25 mouse cellular contexts compared by ENCODE assay signal in the genomic region with DNA sequence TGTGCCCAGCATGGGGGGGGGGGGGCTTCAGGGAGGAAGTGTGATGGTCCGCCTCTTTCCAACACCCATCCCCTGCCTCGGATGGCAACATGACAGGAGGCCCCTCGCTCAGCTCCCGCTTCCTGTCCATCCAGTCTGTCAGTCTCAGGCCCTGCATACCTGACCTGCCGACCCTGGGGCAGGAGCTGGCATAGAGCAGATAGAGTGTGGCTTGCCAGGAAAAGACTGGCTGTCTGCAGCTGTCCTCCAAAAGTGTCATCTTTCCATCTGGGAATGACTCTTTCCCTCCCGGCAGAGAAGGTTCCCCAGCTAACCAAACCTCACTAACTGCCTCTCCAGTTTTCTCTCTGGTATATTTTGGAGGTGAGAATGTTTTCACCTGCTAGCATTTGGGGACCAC. TPM values are rescaled to one million over a fixed set of nuclear protein-coding genes. Genes with fewer than 3 reads are reported as not detected.
DNase-seq lines count a peak whose midpoint lies in the region; ATAC-seq and TF ChIP-seq lines count a peak whose summit lies in the region.
"Had no signal": no experiment of that assay in that cellular context is flagged by ENCODE, and none has a peak within 500 bp of the region (broad histone marks: within the 10 kb centered on the region; RNA-seq: fewer than 3 reads in every experiment).

No protein-coding gene starts in this region.

- no peak for TF ChIP-seq EP300 in lung, postnatal 0 days (IDR thresholded peaks at IDR 0.05)

- H3K9me3 ChIP-seq in lung, postnatal 0 days (ENCODE audit: low read length), result no peaks in the 10 kb centered on the region
- no peaks in the 10 kb centered on the region for H3K9me3 ChIP-seq in limb, embryonic 10.5 days (replicated peaks)
- H3K9me3 ChIP-seq: forebrain, embryonic 15.5 days; hindbrain, embryonic 15.5 days; intestine, embryonic 15.5 days; midbrain, embryonic 15.5 days; neural tube, embryonic 13.5 days had no signal

- no peaks in the 10 kb centered on the region for H3K36me3 ChIP-seq in lung, postnatal 0 days (ENCODE audit: insufficient read depth, low read length)
- peaks cover 47% of the 10 kb centered on the region for H3K36me3 ChIP-seq in limb, embryonic 10.5 days
- H3K36me3 ChIP-seq in myocyte (ENCODE audit: control insufficient read depth, insufficient read depth), result no peaks in the 10 kb centered on the region
- H3K36me3 ChIP-seq: forebrain, embryonic 15.5 days; hindbrain, embryonic 15.5 days; intestine, embryonic 15.5 days; midbrain, embryonic 15.5 days; neural tube, embryonic 13.5 days had no signal

- peaks cover 7% of the 10 kb centered on the region; the same call in 1 of the 2 replicates for H3K27me3 ChIP-seq in lung, postnatal 0 days (replicated peaks; ENCODE audit: insufficient read depth, low read length)
- H3K27me3 ChIP-seq in limb, embryonic 10.5 days (ENCODE audit: low read depth, poor library complexity, severe bottlenecking), result no peaks in the 10 kb centered on the region
- no peaks in the 10 kb centered on the region for H3K27me3 ChIP-seq in myocyte (ENCODE audit: control insufficient read depth, insufficient read depth, insufficient read length)

- H3K27ac ChIP-seq in gastrocnemius, adult 2 months, result peak overlapping the region; percentile 44; the same call in 1 of the 2 replicates
- H3K27ac ChIP-seq in lung, postnatal 0 days (ENCODE audit: low read length), result no peak overlapping the region
- peak overlapping the region; percentile 83 for H3K27ac ChIP-seq in limb, embryonic 10.5 days
- H3K27ac ChIP-seq: forebrain, embryonic 15.5 days; hindbrain, embryonic 15.5 days; intestine, embryonic 15.5 days; macrophage; midbrain, embryonic 15.5 days; neural tube, embryonic 13.5 days had no signal

- no peak for TF ChIP-seq POLR2A in myocyte (IDR thresholded peaks at IDR 0.05; ENCODE audit: insufficient read length, low read depth)

- DNase-seq in gastrocnemius, adult 2 months, result peak; percentile 57
- DNase-seq in gastrocnemius, adult 8-10 months (ENCODE audit: low spot score in 2 of 2), result no peak
- DNase-seq in lung, postnatal 0 days (ENCODE audit: low spot score), result peak; percentile 25
- DNase-seq in lung, postnatal 25 days (ENCODE audit: low spot score), result no peak
- DNase-seq in limb, embryonic 10.5 days (ENCODE audit: low spot score), result no peak
- no peak for DNase-seq in c-Kit-positive CD71-positive TER-119-positive erythroid progenitor cells, embryonic 14.5 days (ENCODE audit: low spot score)
- DNase-seq: adrenal gland, postnatal 14 days; cerebellum, adult 8-10 months; heart, postnatal 10 days; kidney, adult 8-10 months; kidney, postnatal 10 days; liver, postnatal 0 days; retina, postnatal 1 day; right cerebral cortex, postnatal 25 days; spleen, adult 18-20 months had no signal

- peak; percentile 31 for ATAC-seq in lung, postnatal 0 days
- ATAC-seq in erythroblast, adult 5-6 weeks (replicated peaks; ENCODE audit: low FRiP score, poor library complexity, severe bottlenecking), result no peak
- ATAC-seq: CD4-positive, CD25-positive, alpha-beta regulatory T cell, adult 4 months; forebrain, embryonic 15.5 days; intestine, embryonic 15.5 days; liver, postnatal 0 days; midbrain, embryonic 15.5 days had no signal

- no peak overlapping the region for H3K4me2 ChIP-seq in lung, postnatal 0 days (replicated peaks; ENCODE audit: low read depth, low read length)
- peak overlapping the region; percentile 73 for H3K4me2 ChIP-seq in myocyte (ENCODE audit: low read depth)
- H3K4me2 ChIP-seq: forebrain, embryonic 15.5 days; hindbrain, embryonic 15.5 days; intestine, embryonic 15.5 days; midbrain, embryonic 15.5 days; neural tube, embryonic 13.5 days had no signal

- H3K4me3 ChIP-seq in gastrocnemius, adult 2 months, result no peak overlapping the region
- no peak overlapping the region for H3K4me3 ChIP-seq in lung, postnatal 0 days (ENCODE audit: low read depth, low read length)
- peak overlapping the region; percentile 18; the same call in 1 of the 2 replicates for H3K4me3 ChIP-seq in limb, embryonic 10.5 days
- no peak overlapping the region for H3K4me3 ChIP-seq in myocyte
- H3K4me3 ChIP-seq: forebrain, embryonic 15.5 days; hindbrain, embryonic 15.5 days; intestine, embryonic 15.5 days; midbrain, embryonic 15.5 days; neural tube, embryonic 13.5 days had no signal

- intact Hi-C loops in gastrocnemius, adult 2 months (cut with DNase I), result no loop called here

- WGBS in lung, postnatal 0 days, result 6% methylated on average over 4 of the region's 6 CpGs
- 21% methylated on average over 6 of the region's 6 CpGs for WGBS in limb, embryonic 10.5 days

- no peak overlapping the region for H3ac ChIP-seq in myocyte (ENCODE audit: control insufficient read depth, insufficient read length)

- TF ChIP-seq CTCF in gastrocnemius, adult 2 months (IDR thresholded peaks at IDR 0.05), result no peak
- TF ChIP-seq CTCF in lung, postnatal 0 days (IDR thresholded peaks at IDR 0.05), result no peak

- peaks cover 4% of the 10 kb centered on the region for H3K79me2 ChIP-seq in myocyte (ENCODE audit: control insufficient read depth, insufficient read depth)

- no peak overlapping the region for H3K9ac ChIP-seq in lung, postnatal 0 days (replicated peaks; ENCODE audit: low read depth)
- H3K9ac ChIP-seq: forebrain, embryonic 15.5 days; hindbrain, embryonic 15.5 days; intestine, embryonic 15.5 days; liver, postnatal 0 days; midbrain, embryonic 15.5 days; neural tube, embryonic 13.5 days had no signal

- no peaks in the 10 kb centered on the region for H3K4me1 ChIP-seq in lung, postnatal 0 days (ENCODE audit: insufficient read depth, low read depth, low read length)
- peaks cover 93% of the 10 kb centered on the region for H3K4me1 ChIP-seq in limb, embryonic 10.5 days

TF ChIP-seq in myocyte, 11 proteins besides CTCF, POLR2A, EP300 and RAD21:
- peak; percentile 41 to 90 (median 71) for TF ChIP-seq MYOD1 (IDR thresholded peaks at IDR 0.05; ENCODE audit: control insufficient read depth in 1 of 3, insufficient read length in 2 of 3, low read depth in 2 of 3)
- TF ChIP-seq MAX (IDR thresholded peaks at IDR 0.05; ENCODE audit: low read depth), result no peak
- TF ChIP-seq TCF12 (IDR thresholded peaks at IDR 0.05; ENCODE audit: insufficient read depth, poor library complexity, severe bottlenecking), result peak; percentile 42
- TF ChIP-seq SRF (IDR thresholded peaks at IDR 0.05; ENCODE audit: control insufficient read depth, insufficient read length, low read depth), result no peak
- TF ChIP-seq E2F4 (IDR thresholded peaks at IDR 0.05; ENCODE audit: insufficient read depth), result no peak
- peak; percentile 21 to 90 (median 89) for TF ChIP-seq MYOG (IDR thresholded peaks at IDR 0.05; ENCODE audit: control insufficient read depth in 1 of 3, insufficient read depth in 1 of 3, insufficient read length in 2 of 3, low read depth in 2 of 3)

RNA-seq across cellular contexts. Expression of gene Prrx2, which starts 15.8 kb away (rescaled TPM):
- 1 to 10 TPM; 1.2 to 4.2 TPM for total RNA-seq in gastrocnemius, adult 2 months (2021)
- total RNA-seq in gastrocnemius, adult 8-10 months (2022), result 1 to 10 TPM in 1 of 4 experiments, under 1 TPM in 3; 0.65 to 2.0 (median 0.78) TPM
- 2.9 and 4.3 TPM in 2 replicates for polyA plus RNA-seq in lung, postnatal 0 days (2015; fragmentation: Nextera tagmentation; extraction: Ambion mirVana)
- 111 and 140 TPM in 2 replicates for polyA plus RNA-seq in limb, embryonic 10.5 days (2016; fragmentation: Nextera tagmentation; extraction: Ambion mirVana)
- 21.8 TPM for polyA plus RNA-seq in myocyte (2012; fragmentation: generic; extraction: Trizol)
- not detected in 2 replicates for total RNA-seq in erythroblast, adult 5-6 weeks (2015; ENCODE audit: low replicate concordance)
- total RNA-seq in erythroblast, adult 5-6 weeks (2017; ENCODE audit: low replicate concordance), result not detected in 2 replicates
- total RNA-seq: liver, adult 2 months had no signal
- polyA plus RNA-seq: CD4-positive, CD25-positive, alpha-beta regulatory T cell, adult 4 months; liver, adult 2 months; macrophage had no signal

RNA-seq across cellular contexts. Expression of gene Asb6, which starts 20.4 kb away (rescaled TPM):
- total RNA-seq in gastrocnemius, adult 2 months (2021), result 1 to 10 TPM; 7.0 TPM
- total RNA-seq in gastrocnemius, adult 8-10 months (2022), result 1 to 10 TPM; 6.3 to 7.9 (median 7.2) TPM
- 24.9 and 26.1 TPM in 2 replicates for polyA plus RNA-seq in lung, postnatal 0 days (2015; fragmentation: Nextera tagmentation; extraction: Ambion mirVana)
- polyA plus RNA-seq in limb, embryonic 10.5 days (2016; fragmentation: Nextera tagmentation; extraction: Ambion mirVana), result 59.4 and 61.3 TPM in 2 replicates
- 44.9 TPM for polyA plus RNA-seq in myocyte (2012; fragmentation: generic; extraction: Trizol)
- 13.6 and 19.2 TPM in 2 replicates for total RNA-seq in erythroblast, adult 5-6 weeks (2015; ENCODE audit: low replicate concordance)
- 40.6 and 42.2 TPM in 2 replicates for total RNA-seq in erythroblast, adult 5-6 weeks (2017; ENCODE audit: low replicate concordance)

RNA-seq across cellular contexts. Expression of gene Ntmt1, which starts 43.0 kb away (rescaled TPM):
- total RNA-seq in gastrocnemius, adult 2 months (2021), result 10 to 100 TPM; 14.3 to 15.6 TPM
- total RNA-seq in gastrocnemius, adult 8-10 months (2022), result 10 to 100 TPM in 3 of 4 experiments, 1 to 10 TPM in 1; 9.7 to 14.5 (median 13.3) TPM
- 49.4 and 50.7 TPM in 2 replicates for polyA plus RNA-seq in lung, postnatal 0 days (2015; fragmentation: Nextera tagmentation; extraction: Ambion mirVana)
- polyA plus RNA-seq in limb, embryonic 10.5 days (2016; fragmentation: Nextera tagmentation; extraction: Ambion mirVana), result 138 and 141 TPM in 2 replicates
- polyA plus RNA-seq in myocyte (2012; fragmentation: generic; extraction: Trizol), result 71.2 TPM
- total RNA-seq in erythroblast, adult 5-6 weeks (2015; ENCODE audit: low replicate concordance), result 2.7 TPM in 2 replicates
- 3.9 TPM in 1 of 2 replicates, not detected in the other for total RNA-seq in erythroblast, adult 5-6 weeks (2017; ENCODE audit: low replicate concordance)

RNA-seq across cellular contexts. Expression of gene 1700001O22Rik, which starts 47.1 kb away (rescaled TPM):
- 10 to 100 TPM in 1 of 2 experiments, under 1 TPM in 1; 0.33 to 22.0 TPM for total RNA-seq in gastrocnemius, adult 2 months (2021)
- 10 to 100 TPM in 2 of 4 experiments, 1 to 10 TPM in 1, under 1 TPM in 1; 0.80 to 25.5 (median 10.2) TPM for total RNA-seq in gastrocnemius, adult 8-10 months (2022)
- 0.47 and 0.94 TPM in 2 replicates for polyA plus RNA-seq in lung, postnatal 0 days (2015; fragmentation: Nextera tagmentation; extraction: Ambion mirVana)
- 2.1 and 4.0 TPM in 2 replicates for polyA plus RNA-seq in limb, embryonic 10.5 days (2016; fragmentation: Nextera tagmentation; extraction: Ambion mirVana)
- polyA plus RNA-seq in myocyte (2012; fragmentation: generic; extraction: Trizol), result 0.12 TPM
- total RNA-seq in erythroblast, adult 5-6 weeks (2015; ENCODE audit: low replicate concordance), result not detected in 2 replicates
- total RNA-seq in erythroblast, adult 5-6 weeks (2017; ENCODE audit: low replicate concordance), result not detected in 2 replicates
- total RNA-seq: liver, adult 2 months had no signal
- polyA plus RNA-seq: liver, adult 2 months; liver, postnatal 0 days; macrophage had no signal

Comparison
In these comparisons a context has a peak if more than half of its experiments do, and no peak if none do; other contexts are left out.
1. DNase-seq: peak in gastrocnemius, adult 2 months (single experiment) and lung, postnatal 0 days (single experiment); none in gastrocnemius, adult 8-10 months (0 of 2), lung, postnatal 25 days (single experiment), limb, embryonic 10.5 days (single experiment) and c-Kit-positive CD71-positive TER-119-positive erythroid progenitor cells, embryonic 14.5 days (single experiment).